Mouse (Mus musculus): ENCODE results near the gene Tspan11. TPM values are rescaled to one million over a fixed set of nuclear protein-coding genes. Genes with fewer than 3 reads are reported as not detected.
A peak's percentile ranks its signal among the peaks of the same experiment; 100 is the strongest.

Tspan11 gene
- polyA plus RNA-seq, 1 experiment from 2014 or later = 4.7 TPM

DNA sequence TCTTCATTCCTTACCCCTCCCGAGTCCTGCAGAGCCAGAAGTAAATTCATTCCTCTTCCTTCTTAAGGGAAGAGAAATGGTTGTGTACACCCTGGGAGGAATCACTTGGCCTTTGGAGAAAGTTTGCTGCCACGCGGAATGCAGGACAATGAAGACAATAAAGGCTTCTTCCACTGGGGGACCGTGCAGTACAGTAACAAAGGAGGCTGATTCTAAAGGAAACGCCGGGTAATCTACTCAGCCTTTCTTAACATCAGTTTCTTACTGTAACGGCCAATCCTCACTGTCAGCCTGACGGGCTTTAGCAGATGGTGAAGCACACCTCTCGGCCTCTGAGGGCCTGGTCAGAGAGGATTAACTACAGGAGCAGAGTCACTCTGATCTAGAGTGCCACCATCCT lies 25.4 kb upstream of the Tspan11 start:
- Histone ChIP-seq H3K27ac (replicated peaks) (0 out of 2 replicates have a peak overlapping the region, but pooled peaks have one; percentile 9), H3K36me3 (no peaks in the 10 kb centered on the region), H3K4me1 (peaks cover 9% of the 10 kb centered on the region; the same call in 1 of the 2 replicates), H3K9me3 (replicated peaks) (no peaks in the 10 kb centered on the region), H3K4me3 (no peak overlapping the region), H3K27me3 (ENCODE audit: low read depth, poor library complexity, severe bottlenecking) (no peaks in the 10 kb centered on the region)
- DNase-seq (ENCODE audit: low spot score) = no peak
- 65% methylated on average over 9 of the region's 9 CpGs for WGBS

DNA sequence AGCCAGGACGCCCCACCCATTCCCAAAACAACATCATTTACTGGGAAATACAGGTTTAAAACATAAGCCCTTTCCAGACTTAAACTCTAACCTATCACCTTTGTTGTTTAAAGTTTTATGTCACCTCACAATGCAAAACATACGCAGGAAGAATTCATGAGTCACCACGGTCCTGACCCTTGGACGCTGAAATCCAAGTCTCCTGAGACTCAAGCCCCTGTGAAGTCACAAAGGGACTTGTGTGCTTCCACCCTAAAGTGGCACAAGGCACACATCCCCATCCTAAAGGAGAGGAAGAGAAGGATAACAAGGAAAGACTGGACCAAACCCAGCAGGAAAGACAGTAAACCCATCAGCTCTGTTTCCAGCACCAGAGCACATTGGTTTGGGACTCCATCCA lies 22.0 kb upstream of the Tspan11 start:
- no peaks in the 10 kb centered on the region for H3K9me3 ChIP-seq (replicated peaks)
- H3K4me1 ChIP-seq = peaks cover 9% of the 10 kb centered on the region; the same call in 1 of the 2 replicates
- no peaks in the 10 kb centered on the region for H3K36me3 ChIP-seq
- H3K27me3 ChIP-seq (ENCODE audit: low read depth, poor library complexity, severe bottlenecking) = no peaks in the 10 kb centered on the region
- 83% methylated on average over 4 of the region's 4 CpGs for WGBS
- no peak overlapping the region for H3K27ac ChIP-seq (replicated peaks)
- DNase-seq (ENCODE audit: low spot score) = no peak
- H3K4me3 ChIP-seq = no peak overlapping the region

DNA sequence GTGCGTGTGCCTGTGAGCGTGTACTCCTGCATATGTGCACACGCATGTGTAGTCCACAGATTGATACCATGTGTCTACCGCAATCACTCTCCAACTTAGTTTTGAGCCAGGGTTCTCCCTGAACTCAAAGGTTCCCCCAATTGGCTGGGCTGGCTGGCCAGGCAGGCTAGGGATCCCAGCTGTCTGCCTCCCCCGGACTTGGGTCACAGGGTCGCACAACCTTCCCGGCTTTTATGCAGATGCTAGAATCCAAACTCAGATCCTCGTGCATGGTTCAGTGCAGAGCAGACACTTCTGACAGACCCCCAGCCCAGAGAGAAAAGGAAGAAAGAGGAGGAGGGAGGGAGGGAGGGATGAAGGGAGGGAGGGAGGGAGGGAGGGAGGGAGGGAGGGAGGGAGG lies 18.8 kb upstream of the Tspan11 start:
- Histone ChIP-seq H3K36me3 (no peaks in the 10 kb centered on the region), H3K4me3 (no peak overlapping the region), H3K4me1 (0 out of 2 replicates have a peak, but pooled peaks cover 5% of the 10 kb centered on the region), H3K27ac (replicated peaks) (no peak overlapping the region), H3K27me3 (ENCODE audit: low read depth, poor library complexity, severe bottlenecking) (no peaks in the 10 kb centered on the region), H3K9me3 (replicated peaks) (peaks cover 5% of the 10 kb centered on the region; the same call in 1 of the 2 replicates)
- WGBS = 65% methylated on average over 8 of the region's 8 CpGs
- no peak for DNase-seq (ENCODE audit: low spot score)

DNA sequence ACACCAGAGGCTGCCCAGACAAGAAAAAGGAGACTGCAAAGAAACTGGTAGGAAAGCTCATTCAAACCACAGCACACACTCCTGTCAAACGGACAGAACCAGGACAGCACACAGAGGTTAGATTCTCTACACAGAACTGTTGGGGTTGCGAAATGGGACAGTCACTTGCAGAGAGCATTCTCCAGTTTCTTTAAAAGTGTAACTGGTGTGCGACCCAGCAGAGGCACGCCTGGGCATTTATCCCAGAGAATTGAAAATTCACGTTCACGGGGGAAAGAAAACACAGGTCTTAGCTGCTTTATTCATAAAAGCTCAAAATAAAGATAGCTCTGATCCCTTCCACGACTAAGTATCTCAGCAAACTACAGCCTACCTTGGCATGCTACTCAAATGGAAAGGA lies 18.3 kb upstream of the Tspan11 start:
- no peaks in the 10 kb centered on the region for H3K36me3 ChIP-seq
- no peak overlapping the region for H3K4me3 ChIP-seq
- no peaks in the 10 kb centered on the region for H3K27me3 ChIP-seq (ENCODE audit: low read depth, poor library complexity, severe bottlenecking)
- 0 out of 2 replicates have a peak, but pooled peaks cover 5% of the 10 kb centered on the region for H3K4me1 ChIP-seq
- no peak for DNase-seq (ENCODE audit: low spot score)
- 87% methylated on average over 7 of the region's 7 CpGs for WGBS
- H3K27ac ChIP-seq (replicated peaks) = no peak overlapping the region
- H3K9me3 ChIP-seq (replicated peaks) = peaks cover 5% of the 10 kb centered on the region; the same call in 1 of the 2 replicates

DNA sequence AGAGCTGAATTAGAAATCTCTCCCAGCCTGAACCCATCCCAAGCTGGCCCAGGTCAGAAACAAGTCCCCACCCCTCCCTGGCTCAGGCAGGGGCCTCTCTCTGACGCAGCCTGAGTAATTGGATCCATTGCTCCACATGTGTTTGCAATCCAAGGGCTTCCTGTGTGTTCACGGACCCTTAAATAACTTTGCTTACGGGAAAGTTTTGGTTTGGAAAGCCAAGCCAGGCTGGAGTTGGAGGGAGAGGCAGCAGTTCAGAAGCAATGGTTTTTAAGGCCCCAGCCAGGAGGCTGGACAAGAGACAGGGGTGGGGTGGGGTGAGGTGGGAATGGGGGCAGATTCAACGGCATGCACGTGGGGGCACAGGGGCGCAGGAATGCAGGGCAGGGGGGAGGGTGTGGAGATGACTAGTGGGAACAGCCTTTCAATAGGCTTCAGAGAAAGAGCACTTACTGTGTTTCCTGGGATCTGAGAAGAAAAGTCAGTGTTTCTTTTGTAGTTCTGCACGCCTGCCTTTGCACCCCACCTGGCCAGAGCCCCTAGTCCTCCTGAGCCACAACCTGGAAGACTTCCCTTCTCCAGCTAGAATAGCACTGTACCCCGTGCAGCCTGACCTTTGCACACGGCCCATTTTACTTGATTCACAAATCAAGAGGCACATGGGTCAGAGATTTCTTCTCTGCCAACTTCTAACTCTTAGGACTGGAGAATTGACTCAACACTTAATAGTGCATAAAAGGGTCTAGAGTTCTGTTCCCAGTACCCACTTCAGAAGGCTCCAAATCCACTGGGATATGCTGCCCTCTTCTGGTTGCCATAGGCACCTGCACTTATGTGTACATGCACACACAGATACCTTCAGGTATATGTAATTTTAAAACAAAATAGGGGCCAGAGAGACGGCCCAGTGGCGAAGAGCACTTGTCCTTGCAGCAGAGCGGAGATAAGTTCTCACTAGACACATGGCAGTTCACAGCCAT lies 16.8 kb upstream of the Tspan11 start:
- Histone ChIP-seq H3K4me3 (no peak overlapping the region), H3K27me3 (ENCODE audit: low read depth, poor library complexity, severe bottlenecking) (no peaks in the 10 kb centered on the region), H3K27ac (replicated peaks) (no peak overlapping the region), H3K36me3 (no peaks in the 10 kb centered on the region), H3K4me1 (peaks cover 7% of the 10 kb centered on the region; the same call in 1 of the 2 replicates), H3K9me3 (replicated peaks) (peaks cover 5% of the 10 kb centered on the region; the same call in 1 of the 2 replicates)
- 75% methylated on average over 12 of the region's 12 CpGs for WGBS
- DNase-seq (ENCODE audit: low spot score) = peak; percentile 33

DNA sequence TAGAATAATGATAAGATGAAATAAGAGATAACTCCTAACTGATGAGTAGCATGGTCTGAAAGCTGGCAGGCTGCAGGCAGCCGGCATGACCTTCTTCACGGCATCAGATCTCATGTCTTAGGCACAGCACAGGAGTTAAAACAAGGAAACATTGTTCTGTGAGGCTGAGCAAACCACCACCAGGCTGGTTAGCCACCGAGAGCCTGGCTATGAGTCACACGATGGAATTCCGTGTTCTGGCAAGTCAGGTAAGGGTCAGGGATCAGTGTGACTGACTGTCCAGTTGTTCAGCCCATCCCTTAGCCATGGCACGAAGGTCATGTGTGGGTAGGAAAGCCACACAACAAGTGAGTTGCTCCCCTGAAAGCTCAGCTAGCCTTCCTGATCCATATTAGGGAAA lies 16.0 kb upstream of the Tspan11 start:
- H3K4me3 ChIP-seq = no peak overlapping the region
- 88% methylated on average over 6 of the region's 6 CpGs for WGBS
- H3K9me3 ChIP-seq (replicated peaks) = peaks cover 5% of the 10 kb centered on the region; the same call in 1 of the 2 replicates
- H3K4me1 ChIP-seq = peaks cover 11% of the 10 kb centered on the region; the same call in 1 of the 2 replicates
- no peaks in the 10 kb centered on the region for H3K27me3 ChIP-seq (ENCODE audit: low read depth, poor library complexity, severe bottlenecking)
- no peaks in the 10 kb centered on the region for H3K36me3 ChIP-seq
- DNase-seq (ENCODE audit: low spot score) = no peak
- no peak overlapping the region for H3K27ac ChIP-seq (replicated peaks)

DNA sequence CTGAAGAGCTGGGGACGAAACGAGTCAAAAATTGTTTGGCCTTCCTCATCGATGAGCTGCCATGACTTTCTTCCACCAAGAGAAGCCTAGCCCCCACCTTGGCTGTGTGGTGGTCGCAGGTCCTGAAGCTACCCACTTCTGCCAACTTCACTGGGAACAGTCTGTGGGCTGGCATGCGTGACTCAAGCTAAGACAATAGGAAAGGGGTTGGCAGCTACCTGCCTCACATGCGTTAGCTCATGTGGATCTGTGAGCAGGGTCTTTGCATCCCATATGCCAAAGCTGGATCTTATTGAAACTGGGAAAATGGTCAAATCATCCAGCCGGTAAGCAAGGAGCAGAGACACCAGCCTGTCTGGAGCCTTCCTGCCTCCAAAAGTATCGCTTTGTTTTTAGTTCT lies 14.8 kb upstream of the Tspan11 start:
- no peak overlapping the region for H3K4me3 ChIP-seq
- H3K27me3 ChIP-seq (ENCODE audit: low read depth, poor library complexity, severe bottlenecking) = no peaks in the 10 kb centered on the region
- 89% methylated on average over 8 of the region's 8 CpGs for WGBS
- peaks cover 5% of the 10 kb centered on the region; the same call in 1 of the 2 replicates for H3K9me3 ChIP-seq (replicated peaks)
- H3K36me3 ChIP-seq = no peaks in the 10 kb centered on the region
- no peak overlapping the region for H3K27ac ChIP-seq (replicated peaks)
- DNase-seq (ENCODE audit: low spot score) = no peak
- H3K4me1 ChIP-seq = peaks cover 11% of the 10 kb centered on the region; the same call in 1 of the 2 replicates

DNA sequence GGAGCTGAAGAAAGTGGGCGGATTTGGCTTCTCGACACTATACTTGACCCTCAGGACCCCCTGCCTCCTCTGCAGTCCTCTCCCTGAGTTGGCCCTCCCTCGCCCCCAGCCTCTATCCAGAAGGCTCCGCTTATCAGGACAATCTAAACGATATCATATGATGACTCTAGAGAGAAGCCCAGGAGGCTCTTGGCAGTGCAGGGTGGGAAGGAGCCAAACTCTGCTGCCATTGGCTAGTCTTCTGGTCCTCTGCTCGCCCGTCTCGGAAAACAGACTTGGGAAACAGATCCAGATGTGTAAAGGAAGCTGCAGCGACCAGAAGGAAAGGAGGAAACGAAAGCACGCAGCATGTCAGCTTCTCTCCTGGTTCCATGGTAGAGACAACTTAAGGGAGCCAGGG lies 11.5 kb upstream of the Tspan11 start:
- Histone ChIP-seq H3K4me1 (peaks cover 6% of the 10 kb centered on the region; the same call in 1 of the 2 replicates), H3K27me3 (ENCODE audit: low read depth, poor library complexity, severe bottlenecking) (no peaks in the 10 kb centered on the region), H3K36me3 (no peaks in the 10 kb centered on the region), H3K27ac (replicated peaks) (peak overlapping the region; percentile 52; the same call in 1 of the 2 replicates), H3K9me3 (replicated peaks) (peaks cover 10% of the 10 kb centered on the region), H3K4me3 (no peak overlapping the region)
- 72% methylated on average over 11 of the region's 11 CpGs for WGBS
- no peak for DNase-seq (ENCODE audit: low spot score)

DNA sequence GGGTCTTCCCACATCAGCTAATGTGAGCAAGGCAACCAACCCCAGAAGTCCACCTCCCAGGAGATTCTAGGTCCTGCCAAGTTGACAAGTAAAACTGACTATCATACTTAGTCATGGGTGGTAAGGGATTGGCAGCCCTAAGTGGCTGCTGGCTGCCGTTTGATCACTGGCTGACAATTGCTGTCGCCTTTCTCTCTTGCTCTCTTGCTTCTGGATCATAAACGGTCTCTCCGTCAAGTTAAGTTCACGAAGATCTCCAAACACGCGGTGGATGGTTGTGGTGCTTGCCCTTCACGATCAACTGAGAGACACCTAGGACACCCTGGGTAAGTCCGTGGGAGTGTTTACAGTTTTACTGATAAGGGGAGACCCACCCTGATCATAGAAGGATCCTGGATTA lies 11.0 kb upstream of the Tspan11 start:
- peaks cover 8% of the 10 kb centered on the region for H3K9me3 ChIP-seq (replicated peaks)
- 90% methylated on average over 9 of the region's 9 CpGs for WGBS
- H3K4me3 ChIP-seq = no peak overlapping the region
- H3K36me3 ChIP-seq = no peaks in the 10 kb centered on the region
- H3K4me1 ChIP-seq = peaks cover 6% of the 10 kb centered on the region; the same call in 1 of the 2 replicates
- no peak overlapping the region for H3K27ac ChIP-seq (replicated peaks)
- H3K27me3 ChIP-seq (ENCODE audit: low read depth, poor library complexity, severe bottlenecking) = no peaks in the 10 kb centered on the region
- DNase-seq (ENCODE audit: low spot score) = no peak

DNA sequence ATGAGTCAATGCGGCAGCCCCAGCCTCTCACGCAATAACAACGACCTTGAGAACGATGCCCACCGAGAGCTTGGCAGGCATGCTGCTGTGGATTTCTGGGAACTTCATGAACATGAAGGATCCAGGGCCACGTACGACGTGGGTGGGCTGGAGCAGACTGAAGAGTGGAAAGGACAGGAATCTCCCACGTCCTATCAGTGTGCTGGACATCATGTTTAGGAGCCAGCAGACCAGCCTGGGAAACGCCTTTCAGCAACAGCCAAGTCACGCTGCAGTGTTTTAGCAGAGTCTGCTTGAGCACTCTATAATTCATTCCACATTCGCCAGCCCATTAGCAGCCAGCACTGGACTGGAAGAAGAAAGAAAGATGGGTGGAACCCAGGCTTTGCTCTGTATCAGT lies 10.4 kb upstream of the Tspan11 start:
- peaks cover 8% of the 10 kb centered on the region for H3K9me3 ChIP-seq (replicated peaks)
- H3K27ac ChIP-seq (replicated peaks) = no peak overlapping the region
- WGBS = 91% methylated on average over 12 of the region's 12 CpGs
- no peaks in the 10 kb centered on the region for H3K36me3 ChIP-seq
- no peak for DNase-seq (ENCODE audit: low spot score)
- no peaks in the 10 kb centered on the region for H3K27me3 ChIP-seq (ENCODE audit: low read depth, poor library complexity, severe bottlenecking)
- H3K4me1 ChIP-seq = peaks cover 6% of the 10 kb centered on the region; the same call in 1 of the 2 replicates
- H3K4me3 ChIP-seq = no peak overlapping the region

DNA sequence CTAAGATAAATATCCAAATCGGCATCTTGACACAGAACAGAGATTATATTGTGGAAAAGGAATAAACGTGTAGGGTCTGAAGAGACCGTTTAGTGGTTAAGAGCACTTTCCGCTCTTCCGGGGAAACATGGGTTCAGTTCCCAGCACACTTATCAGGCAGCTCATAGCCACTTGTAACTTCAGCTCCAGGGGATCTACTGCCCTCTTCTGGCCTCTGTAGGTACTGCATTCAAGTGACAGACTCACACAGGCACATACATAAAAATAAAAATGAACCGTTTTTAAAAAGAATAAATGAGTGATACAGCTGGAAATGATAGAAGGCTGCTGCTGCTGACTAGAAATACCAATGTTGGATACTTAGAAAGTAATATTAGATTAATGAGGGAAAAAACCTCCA lies 7.9 kb upstream of the Tspan11 start:
- 89% methylated on average over 6 of the region's 6 CpGs for WGBS
- Histone ChIP-seq H3K9me3 (replicated peaks) (peaks cover 8% of the 10 kb centered on the region), H3K4me1 (peaks cover 6% of the 10 kb centered on the region; the same call in 1 of the 2 replicates), H3K27ac (replicated peaks) (no peak overlapping the region), H3K27me3 (ENCODE audit: low read depth, poor library complexity, severe bottlenecking) (no peaks in the 10 kb centered on the region), H3K4me3 (no peak overlapping the region), H3K36me3 (no peaks in the 10 kb centered on the region)
- DNase-seq (ENCODE audit: low spot score) = no peak

DNA sequence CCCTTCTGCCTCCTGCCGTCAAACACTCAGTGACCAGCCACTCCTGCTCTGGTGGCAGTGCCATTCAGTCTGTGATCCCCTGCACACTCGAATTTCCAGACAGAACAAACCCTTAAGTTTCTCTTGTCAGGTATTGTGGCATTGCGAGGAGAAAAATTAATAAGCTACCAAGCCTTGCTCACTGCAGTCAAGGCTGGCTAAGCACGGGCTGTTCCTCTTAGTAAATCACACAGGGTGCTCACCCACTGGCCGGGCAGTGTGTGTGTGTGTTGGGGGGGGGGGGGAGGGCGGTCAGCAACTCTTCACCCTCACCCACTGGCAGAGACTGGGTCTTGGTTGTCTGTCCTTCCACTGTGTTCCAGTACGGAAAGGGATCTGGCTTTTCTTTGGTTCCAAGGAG lies 473 bp upstream of the Tspan11 start:
- Histone ChIP-seq H3K27ac (replicated peaks) (peak overlapping the region; percentile 87), H3K9me3 (replicated peaks) (peaks cover 5% of the 10 kb centered on the region; the same call in 1 of the 2 replicates), H3K27me3 (ENCODE audit: low read depth, poor library complexity, severe bottlenecking) (peaks cover 37% of the 10 kb centered on the region), H3K36me3 (no peaks in the 10 kb centered on the region), H3K4me1 (peaks cover 28% of the 10 kb centered on the region), H3K4me3 (peak overlapping the region; percentile 62)
- DNase-seq (ENCODE audit: low spot score) = peak; percentile 22
- 4% methylated on average over 7 of the region's 7 CpGs for WGBS

DNA sequence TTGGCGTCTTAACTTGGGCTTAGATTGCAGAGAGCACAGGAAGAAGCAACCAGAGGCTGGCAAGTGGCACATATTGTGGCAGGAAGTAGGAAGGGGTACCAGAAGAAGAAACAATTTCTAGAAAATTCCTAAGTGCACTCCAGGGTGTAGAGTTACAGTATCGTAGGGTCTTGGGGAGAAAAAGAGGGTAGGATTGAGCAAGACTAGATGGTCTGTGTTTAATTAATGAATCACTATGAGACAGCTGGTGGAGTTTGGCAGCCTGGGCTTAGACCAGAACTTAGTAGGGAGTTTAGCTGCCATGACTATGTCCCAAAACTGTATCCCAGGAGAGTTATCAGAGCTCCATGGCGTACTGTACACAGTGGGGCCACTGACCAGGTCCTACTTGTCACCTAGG lies 1.2 kb downstream of the Tspan11 start:
- no peak for DNase-seq (ENCODE audit: low spot score)
- H3K36me3 ChIP-seq = no peaks in the 10 kb centered on the region
- peak overlapping the region; percentile 62 for H3K4me3 ChIP-seq
- H3K27ac ChIP-seq (replicated peaks) = peak overlapping the region; percentile 87; the same call in 1 of the 2 replicates
- peaks cover 5% of the 10 kb centered on the region; the same call in 1 of the 2 replicates for H3K9me3 ChIP-seq (replicated peaks)
- H3K27me3 ChIP-seq (ENCODE audit: low read depth, poor library complexity, severe bottlenecking) = peaks cover 41% of the 10 kb centered on the region
- WGBS = 78% methylated on average over 3 of the region's 3 CpGs
- peaks cover 31% of the 10 kb centered on the region for H3K4me1 ChIP-seq

Measured in midbrain, embryonic 10.5 days (tissue).